8 mouse cellular contexts compared by ENCODE assay signal in genomic region chr11:48824311-48824830, GRCm38 (mm10). TPM values are rescaled to one million over a fixed set of nuclear protein-coding genes. Genes with fewer than 3 reads are reported as not detected.
DNase-seq lines count a peak whose midpoint lies in the region; ATAC-seq and TF ChIP-seq lines count a peak whose summit lies in the region.

No protein-coding gene starts in this region.

- H3K4me1 ChIP-seq in heart, embryonic 12.5 days (replicated peaks) = peaks cover 17% of the 10 kb centered on the region
- H3K4me1 ChIP-seq in bone marrow macrophage, adult 2 months (ENCODE audit: control insufficient read depth, insufficient read depth, low read length) = peaks cover 18% of the 10 kb centered on the region
- H3K4me1 ChIP-seq in hindbrain, embryonic 11.5 days (replicated peaks; ENCODE audit: control insufficient read depth, insufficient read depth, low read length) = no peaks in the 10 kb centered on the region
- H3K4me1 ChIP-seq in midbrain, embryonic 10.5 days = peaks cover 23% of the 10 kb centered on the region

- ATAC-seq in heart, embryonic 12.5 days (ENCODE audit: insufficient number of reproducible peaks, low FRiP score) = no peak
- ATAC-seq in hindbrain, embryonic 11.5 days (ENCODE audit: low FRiP score) = no peak
- no peak for ATAC-seq in granulocyte monocyte progenitor cell, adult 5-6 weeks (replicated peaks; ENCODE audit: poor library complexity, severe bottlenecking)
- no peak for ATAC-seq in activated CD4-positive, CD25-positive, alpha-beta regulatory T cell, adult 4 months

- WGBS in heart, embryonic 12.5 days = 6% methylated on average over 22 of the region's 22 CpGs
- WGBS in hindbrain, embryonic 11.5 days = 3% methylated on average over 22 of the region's 22 CpGs
- 5% methylated on average over 22 of the region's 22 CpGs for WGBS in midbrain, embryonic 10.5 days

- H3K4me3 ChIP-seq in heart, embryonic 12.5 days = peak overlapping the region; percentile 52
- peak overlapping the region; percentile 56 for H3K4me3 ChIP-seq in bone marrow macrophage, adult 2 months (ENCODE audit: insufficient read depth, low read length)
- peak overlapping the region; percentile 26 for H3K4me3 ChIP-seq in hindbrain, embryonic 11.5 days (ENCODE audit: low read depth, low read length)
- H3K4me3 ChIP-seq in midbrain, embryonic 10.5 days = peak overlapping the region; percentile 53

- TF ChIP-seq CTCF in bone marrow macrophage, adult 2 months (IDR thresholded peaks at IDR 0.05; ENCODE audit: low read depth, low read length) = no peak

- peak overlapping the region; percentile 88 for H3K4me2 ChIP-seq in heart, embryonic 12.5 days
- H3K4me2 ChIP-seq in hindbrain, embryonic 11.5 days (replicated peaks; ENCODE audit: low read depth, low read length) = peak overlapping the region; percentile 41

- no peak overlapping the region for H3K27ac ChIP-seq in heart, embryonic 12.5 days (ENCODE audit: poor library complexity, severe bottlenecking)
- H3K27ac ChIP-seq in bone marrow macrophage, adult 2 months (ENCODE audit: insufficient read depth, low read depth, low read length) = no peak overlapping the region
- no peak overlapping the region for H3K27ac ChIP-seq in hindbrain, embryonic 11.5 days (ENCODE audit: low read depth, low read length)
- H3K27ac ChIP-seq in midbrain, embryonic 10.5 days (replicated peaks) = no peak overlapping the region

- peaks cover 11% of the 10 kb centered on the region for H3K27me3 ChIP-seq in heart, embryonic 12.5 days (replicated peaks)
- peaks cover 13% of the 10 kb centered on the region for H3K27me3 ChIP-seq in hindbrain, embryonic 11.5 days (ENCODE audit: control insufficient read depth, insufficient read depth, low read length)
- peaks cover 32% of the 10 kb centered on the region for H3K27me3 ChIP-seq in midbrain, embryonic 10.5 days (ENCODE audit: low read depth, poor library complexity, severe bottlenecking)

- no peak for DNase-seq in heart, adult 8-10 months (ENCODE audit: low spot score)
- peak; percentile 34 for DNase-seq in hindbrain, embryonic 11.5 days (ENCODE audit: low spot score)
- DNase-seq in midbrain, embryonic 10.5 days (ENCODE audit: low spot score) = no peak
- no peak for DNase-seq in cerebellum, adult 11 months

- TF ChIP-seq POLR2A in bone marrow macrophage, adult 2 months (IDR thresholded peaks at IDR 0.05; ENCODE audit: borderline replicate concordance, low read depth, low read length) = no peak

- no peaks in the 10 kb centered on the region for H3K36me3 ChIP-seq in heart, embryonic 12.5 days
- H3K36me3 ChIP-seq in hindbrain, embryonic 11.5 days (ENCODE audit: control insufficient read depth, insufficient read depth, low read length) = no peaks in the 10 kb centered on the region
- H3K36me3 ChIP-seq in midbrain, embryonic 10.5 days = no peaks in the 10 kb centered on the region

- H3K9ac ChIP-seq in heart, embryonic 12.5 days = peak overlapping the region; percentile 43
- 0 out of 2 replicates have a peak overlapping the region, but pooled peaks have one; percentile 1 for H3K9ac ChIP-seq in hindbrain, embryonic 11.5 days (ENCODE audit: low read depth, low read length)

- peaks cover 4% of the 10 kb centered on the region; the same call in 1 of the 2 replicates for H3K9me3 ChIP-seq in heart, embryonic 12.5 days (replicated peaks)
- H3K9me3 ChIP-seq in hindbrain, embryonic 11.5 days (ENCODE audit: control insufficient read depth, low read length) = no peaks in the 10 kb centered on the region
- peaks cover 5% of the 10 kb centered on the region; the same call in 1 of the 2 replicates for H3K9me3 ChIP-seq in midbrain, embryonic 10.5 days (replicated peaks)

RNA-seq across cellular contexts. Expression of gene Trim7, which starts 1.6 kb away (rescaled TPM):
- polyA plus RNA-seq in heart, embryonic 12.5 days (2016; fragmentation: Nextera tagmentation; extraction: Ambion mirVana) = 0.39 and 0.52 TPM in 2 replicates
- total RNA-seq in heart, adult 8-10 months (2022) = 10 to 100 TPM; 15.6 to 31.7 (median 17.5) TPM
- 1.0 and 1.1 TPM in 2 replicates for polyA plus RNA-seq in bone marrow macrophage, adult 2 months (2012; ENCODE audit: insufficient read depth, insufficient read length, missing spikeins)
- 0.56 and 0.77 TPM in 2 replicates for polyA plus RNA-seq in hindbrain, embryonic 11.5 days (2014; fragmentation: Nextera tagmentation; extraction: Ambion mirVana)
- 0.32 and 0.99 TPM in 2 replicates for polyA plus RNA-seq in midbrain, embryonic 10.5 days (2016; fragmentation: Nextera tagmentation; extraction: Ambion mirVana)
- total RNA-seq in granulocyte monocyte progenitor cell, adult 5-6 weeks (2014; fragmentation: Nextera tagmentation) = not detected in 2 replicates
- 0.30 and 0.41 TPM in 2 replicates for total RNA-seq in granulocyte monocyte progenitor cell, adult 5-6 weeks (2017)
- polyA plus RNA-seq in activated CD4-positive, CD25-positive, alpha-beta regulatory T cell, adult 4 months (2017; shearing (Covaris generic)) = 1 to 10 TPM in 1 of 2 experiments, under 1 TPM in 1; 0.52 to 1.1 TPM

RNA-seq across cellular contexts. Expression of gene Gm12184, which starts 2.1 kb away (rescaled TPM):
- 3.3 and 5.3 TPM in 2 replicates for polyA plus RNA-seq in heart, embryonic 12.5 days (2016; fragmentation: Nextera tagmentation; extraction: Ambion mirVana)
- total RNA-seq in heart, adult 8-10 months (2022) = 1 to 10 TPM; 1.6 to 5.4 (median 3.7) TPM
- 4.8 and 11.3 TPM in 2 replicates for polyA plus RNA-seq in bone marrow macrophage, adult 2 months (2012; ENCODE audit: insufficient read depth, insufficient read length, missing spikeins)
- polyA plus RNA-seq in hindbrain, embryonic 11.5 days (2014; fragmentation: Nextera tagmentation; extraction: Ambion mirVana) = 5.8 and 7.4 TPM in 2 replicates
- 2.1 and 3.2 TPM in 2 replicates for polyA plus RNA-seq in midbrain, embryonic 10.5 days (2016; fragmentation: Nextera tagmentation; extraction: Ambion mirVana)
- 2.9 and 10.5 TPM in 2 replicates for total RNA-seq in granulocyte monocyte progenitor cell, adult 5-6 weeks (2014; fragmentation: Nextera tagmentation)
- 14.2 and 35.9 TPM in 2 replicates for total RNA-seq in granulocyte monocyte progenitor cell, adult 5-6 weeks (2017)
- polyA plus RNA-seq in activated CD4-positive, CD25-positive, alpha-beta regulatory T cell, adult 4 months (2017; shearing (Covaris generic)) = 1 to 10 TPM; 3.0 to 3.1 TPM

RNA-seq across cellular contexts. Expression of gene Trim41, which starts 7.2 kb away (rescaled TPM):
- 4.3 and 4.4 TPM in 2 replicates for polyA plus RNA-seq in heart, embryonic 12.5 days (2016; fragmentation: Nextera tagmentation; extraction: Ambion mirVana)
- total RNA-seq in heart, adult 8-10 months (2022) = 10 to 100 TPM; 22.2 to 28.9 (median 23.8) TPM
- polyA plus RNA-seq in bone marrow macrophage, adult 2 months (2012; ENCODE audit: insufficient read depth, insufficient read length, missing spikeins) = 55.5 and 64.4 TPM in 2 replicates
- polyA plus RNA-seq in hindbrain, embryonic 11.5 days (2014; fragmentation: Nextera tagmentation; extraction: Ambion mirVana) = 4.2 and 4.5 TPM in 2 replicates
- polyA plus RNA-seq in midbrain, embryonic 10.5 days (2016; fragmentation: Nextera tagmentation; extraction: Ambion mirVana) = 4.7 and 5.3 TPM in 2 replicates
- total RNA-seq in granulocyte monocyte progenitor cell, adult 5-6 weeks (2014; fragmentation: Nextera tagmentation) = 17.1 and 24.2 TPM in 2 replicates
- 39.4 and 50.8 TPM in 2 replicates for total RNA-seq in granulocyte monocyte progenitor cell, adult 5-6 weeks (2017)
- polyA plus RNA-seq in activated CD4-positive, CD25-positive, alpha-beta regulatory T cell, adult 4 months (2017; shearing (Covaris generic)) = 1 to 10 TPM; 3.8 to 4.4 TPM

RNA-seq across cellular contexts. Expression of gene Rack1, which starts 24.2 kb away (rescaled TPM):
- polyA plus RNA-seq in heart, embryonic 12.5 days (2016; fragmentation: Nextera tagmentation; extraction: Ambion mirVana) = 397 and 428 TPM in 2 replicates
- 100 to 1,000 TPM; 385 to 495 (median 425) TPM for total RNA-seq in heart, adult 8-10 months (2022)
- 1,563 and 1,726 TPM in 2 replicates for polyA plus RNA-seq in bone marrow macrophage, adult 2 months (2012; ENCODE audit: insufficient read depth, insufficient read length, missing spikeins)
- 654 and 661 TPM in 2 replicates for polyA plus RNA-seq in hindbrain, embryonic 11.5 days (2014; fragmentation: Nextera tagmentation; extraction: Ambion mirVana)
- 659 and 788 TPM in 2 replicates for polyA plus RNA-seq in midbrain, embryonic 10.5 days (2016; fragmentation: Nextera tagmentation; extraction: Ambion mirVana)
- 2,229 and 2,435 TPM in 2 replicates for total RNA-seq in granulocyte monocyte progenitor cell, adult 5-6 weeks (2014; fragmentation: Nextera tagmentation)
- total RNA-seq in granulocyte monocyte progenitor cell, adult 5-6 weeks (2017) = 1,577 and 1,773 TPM in 2 replicates
- polyA plus RNA-seq in activated CD4-positive, CD25-positive, alpha-beta regulatory T cell, adult 4 months (2017; shearing (Covaris generic)) = 1,000 to 10,000 TPM; 1,417 to 1,752 TPM

RNA-seq across cellular contexts. Expression of gene Irgm1, which starts 47.1 kb away (rescaled TPM):
- 7.6 and 7.7 TPM in 2 replicates for polyA plus RNA-seq in heart, embryonic 12.5 days (2016; fragmentation: Nextera tagmentation; extraction: Ambion mirVana)
- total RNA-seq in heart, adult 8-10 months (2022) = 10 to 100 TPM; 11.7 to 13.3 (median 12.1) TPM
- 79.4 and 80.7 TPM in 2 replicates for polyA plus RNA-seq in bone marrow macrophage, adult 2 months (2012; ENCODE audit: insufficient read depth, insufficient read length, missing spikeins)
- polyA plus RNA-seq in hindbrain, embryonic 11.5 days (2014; fragmentation: Nextera tagmentation; extraction: Ambion mirVana) = 1.5 and 2.1 TPM in 2 replicates
- polyA plus RNA-seq in midbrain, embryonic 10.5 days (2016; fragmentation: Nextera tagmentation; extraction: Ambion mirVana) = 1.2 and 1.6 TPM in 2 replicates
- total RNA-seq in granulocyte monocyte progenitor cell, adult 5-6 weeks (2014; fragmentation: Nextera tagmentation) = 27.7 and 45.0 TPM in 2 replicates
- 22.1 and 23.6 TPM in 2 replicates for total RNA-seq in granulocyte monocyte progenitor cell, adult 5-6 weeks (2017)
- 100 to 1,000 TPM; 204 to 218 TPM for polyA plus RNA-seq in activated CD4-positive, CD25-positive, alpha-beta regulatory T cell, adult 4 months (2017; shearing (Covaris generic))
